Mouse (Mus musculus) C2C12 (cell line): ENCODE measurements around the gene Zfp637. TPM values are rescaled to one million over a fixed set of nuclear protein-coding genes. Genes with fewer than 3 reads are reported as not detected.
"Not testable (repeated sequence)": the region's sequence is repeated elsewhere in the genome, so short reads cannot be mapped to it uniquely, and the experiment has no call there.

Experiments
- H3K27me3 ChIP-seq: one replicate; pipeline ENCODE4 v1.6.1; 2011; ENCODE audit not compliant: control insufficient read depth, insufficient read depth, insufficient read length
- H3K36me3 ChIP-seq: one replicate; pipeline ENCODE4 v1.6.1; 2011; ENCODE audit not compliant: control insufficient read depth, insufficient read depth
- H3K4me3 ChIP-seq: one replicate; pipeline ENCODE4 v1.5.1; 2011; ENCODE audit warnings: mild to moderate bottlenecking, control low read depth; ENCODE audit not compliant: poor library complexity, insufficient read depth, severe bottlenecking
- H3K79me2 ChIP-seq: one replicate; pipeline ENCODE4 v1.6.1; 2011; ENCODE audit not compliant: control insufficient read depth, insufficient read depth
- H3K79me3 ChIP-seq: one replicate; pipeline ENCODE4 v1.6.1; 2011; ENCODE audit warnings: low read depth, control low read depth
- H3ac ChIP-seq: one replicate; pipeline ENCODE3; 2011; ENCODE audit warnings: low read depth; ENCODE audit not compliant: control insufficient read depth, insufficient read length
- CEBPB ChIP-seq: IDR thresholded peaks from one replicate; pipeline ENCODE4 v1.6.1; 2011; ENCODE audit warnings: low read depth, mild to moderate bottlenecking, control low read depth, moderate library complexity
- CTCF ChIP-seq: IDR thresholded peaks from one replicate; pipeline ENCODE4 v1.5.1; 2011; ENCODE audit not compliant: control insufficient read depth, insufficient read depth, insufficient read length
- FOSL1 ChIP-seq: IDR thresholded peaks from one replicate; pipeline ENCODE4 v1.8.0; 2011; ENCODE audit warnings: mild to moderate bottlenecking, low read length; ENCODE audit not compliant: poor library complexity, insufficient read depth, severe bottlenecking
- MAX ChIP-seq: IDR thresholded peaks from one replicate; pipeline ENCODE4 v1.6.1; 2011; ENCODE audit warnings: mild to moderate bottlenecking, control low read depth
- MYOD1 ChIP-seq: IDR thresholded peaks from one replicate; pipeline ENCODE4 v1.6.1; 2011; ENCODE audit warnings: low read depth; ENCODE audit not compliant: control insufficient read depth, insufficient read length
- MYOG ChIP-seq: IDR thresholded peaks from one replicate; pipeline ENCODE4 v1.6.1; 2011; ENCODE audit not compliant: control insufficient read depth, insufficient read length; ENCODE audit errors: extremely low read depth
- USF1 ChIP-seq: IDR thresholded peaks from one replicate; pipeline ENCODE4 v1.6.1; 2011; ENCODE audit warnings: low read depth, mild to moderate bottlenecking, control low read depth, moderate library complexity
- polyA plus RNA-seq: library from polyadenylated mRNA; unstranded; fragments of >200 nt; fragmentation: generic; extraction: Trizol; gene quantifications from one replicate; pipeline ENCODE4 v1.2.1, GENCODE M21; 2012; ENCODE audit warnings: missing spikeins

Zfp637 gene
- polyA plus RNA-seq, 1 experiment, result 53.2 TPM

- H3K79me2 ChIP-seq, result no peaks in the 10 kb centered on the region
- TF ChIP-seq USF1 (no peak), CTCF (no peak), FOSL1 (no peak), MYOD1 (no peak), MAX (no peak), MYOG (no peak), CEBPB (no peak)
- H3K4me3 ChIP-seq, result no peak overlapping the region
- H3K79me3 ChIP-seq, result no peaks in the 10 kb centered on the region
- H3ac ChIP-seq, result no peak overlapping the region
- no peaks in the 10 kb centered on the region for H3K36me3 ChIP-seq
- H3K27me3 ChIP-seq, result no peaks in the 10 kb centered on the region
These were observed 30.1 kb downstream of the Zfp637 start for GRCm38 (mm10) chr6:117871034-117871433.

GRCm38 (mm10) chr6:117873450-117873849 is 32.5 kb downstream of the Zfp637 start:
- not testable (repeated sequence) for H3K4me3 ChIP-seq, H3ac ChIP-seq, H3K27me3 ChIP-seq, H3K79me3 ChIP-seq, H3K79me2 ChIP-seq, H3K36me3 ChIP-seq

- Histone ChIP-seq H3K4me3 (no peak overlapping the region), H3K79me3 (no peaks in the 10 kb centered on the region), H3K36me3 (no peaks in the 10 kb centered on the region), H3K79me2 (no peaks in the 10 kb centered on the region), H3ac (no peak overlapping the region), H3K27me3 (no peaks in the 10 kb centered on the region)
- TF ChIP-seq MYOG, result no peak
- no peak for TF ChIP-seq CTCF
- no peak for TF ChIP-seq FOSL1
- no peak for TF ChIP-seq MAX
- no peak for TF ChIP-seq MYOD1
- no peak for TF ChIP-seq CEBPB
- no peak for TF ChIP-seq USF1
These were observed 33.8 kb downstream of the Zfp637 start for GRCm38 (mm10) chr6:117874621-117875281.

GRCm38 (mm10) chr6:117878700-117879407 is 37.9 kb downstream of the Zfp637 start:
- H3K79me2 ChIP-seq, result peaks cover 11% of the 10 kb centered on the region
- TF ChIP-seq CTCF, result no peak
- peak; percentile 35 for TF ChIP-seq CEBPB
- H3K27me3 ChIP-seq, result no peaks in the 10 kb centered on the region
- H3K79me3 ChIP-seq, result no peaks in the 10 kb centered on the region
- H3ac ChIP-seq, result peak overlapping the region; percentile 97
- peak overlapping the region; percentile 41 for H3K4me3 ChIP-seq
- H3K36me3 ChIP-seq, result no peaks in the 10 kb centered on the region

- H3K36me3 ChIP-seq, result no peaks in the 10 kb centered on the region
- H3K4me3 ChIP-seq, result peak overlapping the region; percentile 41
- TF ChIP-seq USF1 (peak; percentile 80), MYOG (no peak), MAX (peak; percentile 98), FOSL1 (no peak), MYOD1 (no peak), CTCF (peak; percentile 99), CEBPB (no peak)
- peak overlapping the region; percentile 97 for H3ac ChIP-seq
- H3K79me2 ChIP-seq, result peaks cover 11% of the 10 kb centered on the region
- no peaks in the 10 kb centered on the region for H3K79me3 ChIP-seq
- no peaks in the 10 kb centered on the region for H3K27me3 ChIP-seq
These were observed 38.6 kb downstream of the Zfp637 start for GRCm38 (mm10) chr6:117879408-117880115.
